Mouse (Mus musculus) small intestine, adult 2 months (tissue): ENCODE measurements around the gene Grik3.
A peak's percentile ranks its signal among the peaks of the same experiment; 100 is the strongest.

Experiments used
- CTCF ChIP-seq: fragments of 200-500 bp; IDR thresholded peaks from 2 replicates; pipeline ENCODE4 v1.5.1; 2012; ENCODE audit warnings: low read depth, mild to moderate bottlenecking, control low read depth, inconsistent platforms, low read length, moderate library complexity, mixed read lengths; ENCODE audit not compliant: insufficient replicate concordance, insufficient read length; ENCODE audit errors: extremely low read depth
- POLR2A ChIP-seq: fragments of 200-500 bp; IDR thresholded peaks from 2 replicates; pipeline ENCODE4 v1.6.1; 2012; ENCODE audit warnings: low read depth, mild to moderate bottlenecking, control low read depth, inconsistent platforms, low read length, moderate library complexity

GRCm38 (mm10) chr4:125703310-125703690 is 212.8 kb downstream of the Grik3 start:
- TF ChIP-seq POLR2A (no peak), CTCF (peak; percentile 44; the same call in 1 of the 2 replicates)
